ENCODE assay signal across 12 mouse cellular contexts in the genomic region with DNA sequence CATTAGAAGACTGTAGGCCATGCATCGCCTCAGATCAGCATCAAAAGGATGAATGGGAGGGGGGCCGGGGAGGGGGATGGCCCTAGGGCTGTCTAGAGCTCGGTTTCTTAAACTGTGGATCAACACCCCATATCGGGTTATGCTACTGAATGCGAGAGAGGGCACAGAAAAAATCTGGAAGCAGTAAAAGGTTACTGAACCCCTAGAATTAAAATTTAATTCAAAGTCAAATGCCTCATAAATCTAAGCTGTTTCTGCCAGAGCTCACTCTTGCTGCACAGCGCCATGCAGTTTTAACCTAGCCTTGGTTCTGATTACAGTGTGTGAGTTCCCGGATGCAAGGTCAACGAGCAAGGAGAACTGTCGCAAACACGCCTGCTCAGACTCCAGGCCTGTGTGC. TPM values are rescaled to one million over a fixed set of nuclear protein-coding genes. Genes with fewer than 3 reads are reported as not detected.
DNase-seq lines count a peak whose midpoint lies in the region; ATAC-seq lines count a peak whose summit lies in the region.
"Had no signal": no experiment of that assay in that cellular context is flagged by ENCODE, and none has a peak within 500 bp of the region (broad histone marks: within the 10 kb centered on the region; RNA-seq: fewer than 3 reads in every experiment).

No protein-coding gene starts in this region.

- H3K27me3 ChIP-seq in embryonic facial prominence, embryonic 13.5 days: no peaks in the 10 kb centered on the region
- no peaks in the 10 kb centered on the region for H3K27me3 ChIP-seq in limb, embryonic 11.5 days (ENCODE audit: control insufficient read depth, insufficient read depth, low read length)

- H3K27ac ChIP-seq in embryonic facial prominence, embryonic 13.5 days: peak overlapping the region; percentile 64
- peak overlapping the region; percentile 63; the same call in 1 of the 2 replicates for H3K27ac ChIP-seq in limb, embryonic 11.5 days (replicated peaks; ENCODE audit: low read depth, low read length)

- H3K4me1 ChIP-seq in embryonic facial prominence, embryonic 13.5 days: peaks cover 9% of the 10 kb centered on the region; the same call in 1 of the 2 replicates
- H3K4me1 ChIP-seq in limb, embryonic 11.5 days (ENCODE audit: control insufficient read depth, insufficient read depth, low read length): no peaks in the 10 kb centered on the region

- ATAC-seq in embryonic facial prominence, embryonic 13.5 days (ENCODE audit: insufficient number of reproducible peaks, insufficient read depth, low FRiP score, low TSS enrichment, low read depth): 0 out of 2 replicates have a peak, but pooled peaks have one; percentile 62
- peak; percentile 92 for ATAC-seq in limb, embryonic 11.5 days (ENCODE audit: insufficient number of reproducible peaks, low FRiP score, low TSS enrichment, low read depth)
- ATAC-seq: activated CD4-positive, CD25-positive, alpha-beta regulatory T cell, adult 4 months had no signal

- H3K36me3 ChIP-seq in embryonic facial prominence, embryonic 13.5 days: no peaks in the 10 kb centered on the region
- H3K36me3 ChIP-seq in limb, embryonic 11.5 days (ENCODE audit: control insufficient read depth, insufficient read depth, low read length): no peaks in the 10 kb centered on the region

- peak; percentile 42 for DNase-seq in gastrocnemius, adult 18-20 months (ENCODE audit: low spot score)
- no peak for DNase-seq in gastrocnemius, postnatal 10 days
- peak; percentile 78 for DNase-seq in R1 (ENCODE audit: low read depth, low spot score)
- DNase-seq in limb, embryonic 11.5 days (ENCODE audit: low spot score): peak; percentile 81
- no peak for DNase-seq in urinary bladder, adult 2 months (ENCODE audit: low spot score)
- DNase-seq in left cerebral cortex, postnatal 36 days (ENCODE audit: low spot score in 2 of 2): no peak
- DNase-seq in thymus, postnatal 4 days: no peak
- DNase-seq: B cell, adult 2 months; heart, postnatal 36 days had no signal

- intact Hi-C loops in left cerebral cortex, postnatal 36 days (cut with DNase I): no loop called here

- no peaks in the 10 kb centered on the region for H3K9me3 ChIP-seq in embryonic facial prominence, embryonic 13.5 days
- H3K9me3 ChIP-seq in limb, embryonic 11.5 days (ENCODE audit: control insufficient read depth, low read length): no peaks in the 10 kb centered on the region

- H3K9ac ChIP-seq in embryonic facial prominence, embryonic 13.5 days: no peak overlapping the region
- no peak overlapping the region; the same call in 1 of the 2 replicates for H3K9ac ChIP-seq in limb, embryonic 11.5 days (ENCODE audit: low read length)

- H3K4me2 ChIP-seq in embryonic facial prominence, embryonic 13.5 days: peak overlapping the region; percentile 16; the same call in 1 of the 2 replicates
- H3K4me2 ChIP-seq in limb, embryonic 11.5 days (ENCODE audit: low read depth, severe bottlenecking): no peak overlapping the region
- H3K4me2 ChIP-seq: liver, embryonic 11.5 days had no signal

- WGBS in embryonic facial prominence, embryonic 13.5 days: 10% methylated on average over 10 of the region's 10 CpGs
- 14% methylated on average over 10 of the region's 10 CpGs for WGBS in limb, embryonic 11.5 days

- H3K4me3 ChIP-seq in embryonic facial prominence, embryonic 13.5 days: no peak overlapping the region
- no peak overlapping the region for H3K4me3 ChIP-seq in limb, embryonic 11.5 days (ENCODE audit: low read depth, low read length)

RNA-seq across cellular contexts. Expression of gene Shld1, which starts 34.3 kb away (rescaled TPM):
- 1 to 10 TPM; 6.8 to 8.2 TPM for total RNA-seq in gastrocnemius, adult 18-20 months (2021)
- 1 to 10 TPM; 3.6 to 5.7 TPM for total RNA-seq in gastrocnemius, postnatal 10 days (2021)
- polyA plus RNA-seq in embryonic facial prominence, embryonic 13.5 days (2015; fragmentation: Nextera tagmentation; extraction: Ambion mirVana): 15.0 and 16.5 TPM in 2 replicates
- polyA plus RNA-seq in limb, embryonic 11.5 days (2014; fragmentation: Nextera tagmentation; extraction: Ambion mirVana): 16.3 and 17.2 TPM in 2 replicates
- polyA plus RNA-seq in urinary bladder, adult 2 months (2012; rRNA removed): 14.2 and 14.4 TPM in 2 replicates
- 10 to 100 TPM; 10.2 to 10.9 TPM for total RNA-seq in left cerebral cortex, postnatal 36 days (2021)

Comparison
In these comparisons a context has a peak if more than half of its experiments do, and no peak if none do; other contexts are left out.
1. DNase-seq: peak in gastrocnemius, adult 18-20 months (single experiment), R1 (single experiment) and limb, embryonic 11.5 days (single experiment); none in gastrocnemius, postnatal 10 days (single experiment), urinary bladder, adult 2 months (single experiment), left cerebral cortex, postnatal 36 days (0 of 2) and thymus, postnatal 4 days (single experiment).